Mouse (Mus musculus): ENCODE measurements at regions not wholly inside any gene's neighbourhood (a gene's known extent, or its start where the extent isn't known, plus 50 kb on each side); places are given as distances from the start of the nearest gene placed in this dataset.

DNA sequence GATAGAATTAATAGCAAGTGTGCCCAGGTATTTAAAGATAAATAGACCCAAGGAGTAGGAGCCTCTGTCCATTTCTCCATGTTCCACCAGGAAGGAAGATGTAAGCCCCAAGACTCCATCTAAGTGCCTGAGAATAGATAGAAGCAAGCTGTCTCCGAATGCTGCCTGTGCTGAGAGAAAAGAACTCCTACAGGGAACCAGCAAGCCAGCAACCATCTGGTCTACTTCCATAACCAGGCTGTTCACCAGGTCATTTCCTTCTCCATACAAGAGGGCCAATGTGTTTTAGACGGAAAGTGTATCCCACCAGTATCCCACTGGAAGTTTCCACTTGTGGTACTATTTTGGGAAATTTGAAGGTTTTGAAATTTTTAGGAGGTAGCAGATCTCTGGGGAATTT is 418.4 kb upstream of the Camk1g start:
- H3K4me1 ChIP-seq (ENCODE audit: control insufficient read depth), result no peaks in the 10 kb centered on the region
- no peaks in the 10 kb centered on the region for H3K36me3 ChIP-seq (ENCODE audit: control insufficient read depth)
- TF ChIP-seq GATA1 (IDR thresholded peaks at IDR 0.05; ENCODE audit: low read length) (no peak), TAL1 (IDR thresholded peaks at IDR 0.05; ENCODE audit: low read length) (no peak)
- no peaks in the 10 kb centered on the region for H3K9me3 ChIP-seq (ENCODE audit: control insufficient read depth, low read length)
- no peaks in the 10 kb centered on the region for H3K27me3 ChIP-seq (ENCODE audit: control insufficient read depth)
- no peak overlapping the region for H3K4me3 ChIP-seq (replicated peaks)

DNA sequence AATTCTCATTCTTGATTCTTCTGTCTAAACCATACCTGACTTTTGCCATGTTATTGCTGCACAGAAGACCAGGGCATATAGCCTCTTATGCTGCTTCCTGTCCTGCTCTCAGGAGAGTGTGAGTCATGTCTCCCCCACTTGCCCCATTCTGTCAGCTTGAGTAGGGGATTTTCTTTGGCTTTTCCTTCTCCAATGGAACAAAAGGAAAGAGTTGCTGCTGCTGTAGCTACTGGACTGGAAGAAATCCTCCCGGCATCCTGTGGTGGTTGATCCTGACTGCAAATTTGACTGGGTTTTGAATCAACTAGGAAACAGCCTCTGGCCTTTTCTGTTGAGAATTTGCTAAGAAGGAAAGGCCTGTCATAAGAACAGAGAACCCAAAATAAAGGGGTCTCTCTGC is 417.3 kb upstream of the Camk1g start:
- no peaks in the 10 kb centered on the region for H3K9me3 ChIP-seq (ENCODE audit: control insufficient read depth, low read length)
- no peak overlapping the region for H3K4me3 ChIP-seq (replicated peaks)
- no peaks in the 10 kb centered on the region for H3K27me3 ChIP-seq (ENCODE audit: control insufficient read depth)
- H3K4me1 ChIP-seq (ENCODE audit: control insufficient read depth), result no peaks in the 10 kb centered on the region
- no peaks in the 10 kb centered on the region for H3K36me3 ChIP-seq (ENCODE audit: control insufficient read depth)
- TF ChIP-seq TAL1 (IDR thresholded peaks at IDR 0.05; ENCODE audit: low read length), result no peak
- no peak for TF ChIP-seq GATA1 (IDR thresholded peaks at IDR 0.05; ENCODE audit: low read length)

DNA sequence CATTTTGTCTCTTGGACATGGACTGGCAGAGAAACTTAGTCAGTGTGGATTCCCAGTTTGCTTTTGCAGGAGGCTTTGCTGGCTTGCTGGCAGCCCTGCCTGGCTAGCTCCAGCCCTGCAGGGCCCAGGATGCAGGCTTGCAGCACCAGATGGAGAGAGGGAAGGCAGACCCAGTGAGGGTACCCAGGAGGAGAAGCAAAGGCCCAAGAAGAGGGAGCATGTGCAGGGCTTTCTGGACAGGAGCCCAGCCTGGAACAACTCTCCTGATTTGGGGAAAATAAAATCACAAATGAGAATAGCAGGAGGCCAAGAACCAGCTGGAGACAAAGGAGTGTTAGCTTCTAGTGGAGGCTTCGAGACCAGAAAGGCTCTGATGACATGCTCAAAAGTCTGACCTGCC is 414.9 kb upstream of the Camk1g start:
- H3K9me3 ChIP-seq (ENCODE audit: control insufficient read depth, low read length), result no peaks in the 10 kb centered on the region
- H3K4me1 ChIP-seq (ENCODE audit: control insufficient read depth), result no peaks in the 10 kb centered on the region
- H3K4me3 ChIP-seq (replicated peaks), result no peak overlapping the region
- no peaks in the 10 kb centered on the region for H3K36me3 ChIP-seq (ENCODE audit: control insufficient read depth)
- TF ChIP-seq TAL1 (IDR thresholded peaks at IDR 0.05; ENCODE audit: low read length) (no peak), GATA1 (IDR thresholded peaks at IDR 0.05; ENCODE audit: low read length) (no peak)
- H3K27me3 ChIP-seq (ENCODE audit: control insufficient read depth), result no peaks in the 10 kb centered on the region

DNA sequence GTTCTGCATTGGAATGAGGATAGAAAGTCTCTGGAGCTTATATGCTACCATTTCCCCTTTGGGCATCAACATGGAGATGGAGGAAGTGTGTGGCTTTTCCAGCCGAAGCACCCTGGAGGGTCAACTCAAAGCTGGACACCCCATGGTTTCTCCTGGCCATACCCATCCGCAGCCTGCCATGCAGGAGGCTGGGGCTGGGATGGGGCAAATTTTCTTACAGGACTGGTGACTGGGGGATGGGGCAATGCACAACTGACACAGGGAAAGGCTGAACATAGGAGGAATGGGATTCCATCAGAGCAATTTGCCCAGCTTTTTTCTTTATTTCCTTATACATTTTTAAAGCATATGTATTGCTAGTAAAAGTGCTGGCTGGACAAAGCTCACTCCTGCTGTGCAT is 414.4 kb upstream of the Camk1g start:
- H3K36me3 ChIP-seq (ENCODE audit: control insufficient read depth), result no peaks in the 10 kb centered on the region
- H3K4me3 ChIP-seq (replicated peaks), result no peak overlapping the region
- no peaks in the 10 kb centered on the region for H3K27me3 ChIP-seq (ENCODE audit: control insufficient read depth)
- no peaks in the 10 kb centered on the region for H3K4me1 ChIP-seq (ENCODE audit: control insufficient read depth)
- H3K9me3 ChIP-seq (ENCODE audit: control insufficient read depth, low read length), result no peaks in the 10 kb centered on the region
- no peak for TF ChIP-seq TAL1 (IDR thresholded peaks at IDR 0.05; ENCODE audit: low read length)
- no peak for TF ChIP-seq GATA1 (IDR thresholded peaks at IDR 0.05; ENCODE audit: low read length)

DNA sequence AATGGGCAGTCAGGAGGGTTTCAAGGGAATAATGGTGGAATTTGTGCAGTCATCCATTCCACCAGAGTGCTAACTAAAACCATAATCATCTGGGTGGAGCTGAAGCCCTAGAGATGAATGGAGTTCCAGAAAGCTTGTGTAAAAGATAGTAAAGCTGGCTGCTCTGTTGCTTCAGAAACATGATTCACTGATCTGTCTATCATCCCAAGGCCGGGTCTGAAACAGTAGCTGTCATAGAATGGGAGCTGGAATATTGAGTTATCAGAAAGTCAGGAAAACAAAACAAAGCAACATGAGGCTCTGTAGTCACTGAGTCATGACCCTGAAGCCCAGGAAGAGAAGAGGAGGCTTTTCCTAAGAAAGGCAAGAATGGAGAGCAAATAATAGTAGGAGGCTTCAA is 408.1 kb upstream of the Camk1g start:
- H3K4me1 ChIP-seq (ENCODE audit: control insufficient read depth), result no peaks in the 10 kb centered on the region
- TF ChIP-seq GATA1 (IDR thresholded peaks at IDR 0.05; ENCODE audit: low read length), result no peak
- no peak for TF ChIP-seq TAL1 (IDR thresholded peaks at IDR 0.05; ENCODE audit: low read length)
- no peaks in the 10 kb centered on the region for H3K36me3 ChIP-seq (ENCODE audit: control insufficient read depth)
- no peak overlapping the region for H3K4me3 ChIP-seq (replicated peaks)
- no peaks in the 10 kb centered on the region for H3K9me3 ChIP-seq (ENCODE audit: control insufficient read depth, low read length)
- H3K27me3 ChIP-seq (ENCODE audit: control insufficient read depth), result no peaks in the 10 kb centered on the region

DNA sequence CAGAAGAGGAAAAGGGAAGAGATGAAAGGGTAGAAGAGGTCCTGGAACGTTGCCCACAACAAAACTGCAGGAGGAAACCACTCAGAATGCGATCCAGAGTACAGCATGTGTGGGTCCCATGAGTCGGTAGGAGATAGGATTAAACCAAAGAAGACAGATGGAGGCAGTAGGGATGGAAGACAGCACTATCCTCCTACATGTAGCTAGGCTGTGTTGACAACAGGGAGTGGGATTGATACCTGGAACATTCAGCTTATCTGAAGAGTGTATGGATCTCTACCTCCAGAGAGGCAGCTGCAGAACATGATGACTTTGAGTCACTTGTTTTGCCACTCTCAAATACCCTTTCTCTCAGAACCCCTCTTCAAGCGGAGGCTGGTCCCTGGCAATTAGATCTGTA is 399.4 kb upstream of the Camk1g start:
- TF ChIP-seq TAL1 (IDR thresholded peaks at IDR 0.05; ENCODE audit: low read length) (no peak), GATA1 (IDR thresholded peaks at IDR 0.05; ENCODE audit: low read length) (no peak)
- H3K9me3 ChIP-seq (ENCODE audit: control insufficient read depth, low read length), result no peaks in the 10 kb centered on the region
- no peaks in the 10 kb centered on the region for H3K27me3 ChIP-seq (ENCODE audit: control insufficient read depth)

DNA sequence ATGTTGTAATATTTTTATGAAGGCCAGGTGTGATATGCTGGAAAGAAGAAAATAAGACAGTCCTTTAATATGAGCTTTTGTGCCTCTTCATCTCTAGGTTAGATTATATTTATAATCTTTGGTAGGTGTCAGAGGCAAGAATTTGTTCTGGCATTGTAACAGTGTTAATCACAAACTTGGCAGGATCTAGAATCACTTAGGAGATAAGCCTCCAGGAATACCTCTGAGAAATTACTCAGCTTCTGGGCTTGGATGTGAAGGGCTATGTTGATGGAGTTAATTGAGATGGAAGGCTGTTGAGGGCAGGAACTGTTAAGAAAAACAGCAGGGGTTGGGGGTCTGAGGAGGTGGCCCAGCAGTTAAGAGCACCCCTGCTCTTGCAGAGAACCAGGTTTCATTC is 394.0 kb upstream of the Camk1g start:
- no peak overlapping the region for H3K4me3 ChIP-seq (replicated peaks)

More for the DNA sequence above, 399.4 kb upstream of the Camk1g start:
- Histone ChIP-seq H3K4me3 (replicated peaks) (no peak overlapping the region), H3K36me3 (ENCODE audit: control insufficient read depth) (no peaks in the 10 kb centered on the region), H3K4me1 (ENCODE audit: control insufficient read depth) (no peaks in the 10 kb centered on the region)

DNA sequence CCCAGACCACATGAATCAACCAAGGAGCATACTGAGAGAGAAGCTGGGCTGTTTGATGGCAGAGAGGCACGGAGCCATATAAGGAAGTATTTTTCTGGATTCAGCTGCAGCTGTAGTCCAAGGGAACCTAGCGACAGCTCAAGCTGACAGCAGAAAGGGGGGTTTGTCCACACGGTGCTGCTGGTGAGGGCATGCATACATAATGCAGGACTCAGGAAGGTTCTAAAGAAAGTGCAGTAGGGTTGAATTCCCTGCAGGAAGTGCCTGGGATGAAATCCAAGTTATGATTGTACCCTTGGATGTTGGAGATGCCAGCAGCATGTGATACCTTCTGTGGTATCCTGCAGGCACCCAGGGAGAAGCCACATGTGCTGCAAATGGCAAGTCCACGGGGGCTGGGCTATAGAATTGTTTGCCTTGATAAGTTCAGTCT is 381.7 kb upstream of the Camk1g start:
- Histone ChIP-seq H3K27me3 (ENCODE audit: control insufficient read depth) (no peaks in the 10 kb centered on the region), H3K36me3 (ENCODE audit: control insufficient read depth) (no peaks in the 10 kb centered on the region), H3K4me1 (ENCODE audit: control insufficient read depth) (no peaks in the 10 kb centered on the region), H3K4me3 (replicated peaks) (no peak overlapping the region), H3K9me3 (ENCODE audit: control insufficient read depth, low read length) (0 out of 2 replicates have a peak, but pooled peaks cover 2% of the 10 kb centered on the region)
- TF ChIP-seq GATA1 (IDR thresholded peaks at IDR 0.05; ENCODE audit: low read length), result no peak
- TF ChIP-seq TAL1 (IDR thresholded peaks at IDR 0.05; ENCODE audit: low read length), result no peak

More for the DNA sequence above, 394.0 kb upstream of the Camk1g start:
- no peaks in the 10 kb centered on the region for H3K36me3 ChIP-seq (ENCODE audit: control insufficient read depth)
- no peaks in the 10 kb centered on the region for H3K9me3 ChIP-seq (ENCODE audit: control insufficient read depth, low read length)
- no peaks in the 10 kb centered on the region for H3K4me1 ChIP-seq (ENCODE audit: control insufficient read depth)
- no peaks in the 10 kb centered on the region for H3K27me3 ChIP-seq (ENCODE audit: control insufficient read depth)
- TF ChIP-seq TAL1 (IDR thresholded peaks at IDR 0.05; ENCODE audit: low read length) (no peak), GATA1 (IDR thresholded peaks at IDR 0.05; ENCODE audit: low read length) (no peak)

DNA sequence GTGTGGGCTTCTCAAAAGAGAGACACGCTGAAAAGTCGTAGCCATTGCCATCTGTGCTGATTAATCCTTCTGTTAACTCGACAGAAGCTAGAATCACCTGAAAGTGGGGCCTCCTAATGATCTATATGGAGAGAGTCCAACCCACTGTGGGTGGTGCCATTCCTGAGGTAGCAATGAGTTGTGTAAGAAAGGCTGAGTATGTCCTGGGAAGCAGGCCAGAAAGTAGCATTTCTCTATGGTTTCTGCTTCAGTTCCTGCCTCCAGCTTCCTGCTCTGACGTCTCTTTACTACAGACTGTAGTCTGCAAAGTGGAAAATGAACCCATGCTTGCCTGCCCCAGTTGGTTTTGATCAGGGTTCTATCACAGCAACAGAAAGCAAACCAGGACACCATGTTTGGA is 380.8 kb upstream of the Camk1g start:
- Histone ChIP-seq H3K9me3 (ENCODE audit: control insufficient read depth, low read length) (0 out of 2 replicates have a peak, but pooled peaks cover 2% of the 10 kb centered on the region), H3K27me3 (ENCODE audit: control insufficient read depth) (no peaks in the 10 kb centered on the region), H3K4me3 (replicated peaks) (no peak overlapping the region), H3K4me1 (ENCODE audit: control insufficient read depth) (no peaks in the 10 kb centered on the region), H3K36me3 (ENCODE audit: control insufficient read depth) (no peaks in the 10 kb centered on the region)
- TF ChIP-seq TAL1 (IDR thresholded peaks at IDR 0.05; ENCODE audit: low read length) (no peak), GATA1 (IDR thresholded peaks at IDR 0.05; ENCODE audit: low read length) (no peak)

DNA sequence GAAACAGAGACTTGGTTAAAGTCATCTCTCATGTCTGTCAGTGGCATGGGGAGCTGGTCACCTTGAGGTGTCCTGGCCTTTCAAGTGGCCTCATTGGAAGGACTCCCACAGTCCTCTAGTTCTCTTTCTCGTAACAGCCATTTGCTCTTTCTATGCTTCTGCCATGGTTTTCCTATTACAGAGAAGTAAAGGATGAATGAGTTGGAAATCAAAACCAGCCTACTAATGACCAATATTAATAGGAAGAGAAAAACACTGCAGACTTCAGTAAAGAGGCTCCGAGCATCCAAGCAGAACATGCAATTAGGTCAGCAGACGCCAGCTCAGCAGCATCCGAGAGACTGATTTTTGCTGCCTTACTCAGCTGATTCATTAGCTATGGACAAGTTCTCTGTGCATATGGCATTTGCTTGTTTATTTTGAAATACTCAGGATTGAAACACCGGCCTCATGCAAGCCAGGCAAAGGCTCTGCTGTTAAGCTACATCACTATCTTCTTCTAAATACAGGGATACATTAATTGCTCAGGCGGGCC is 377.4 kb upstream of the Camk1g start:
- no peak overlapping the region for H3K4me3 ChIP-seq (replicated peaks)
- no peaks in the 10 kb centered on the region for H3K27me3 ChIP-seq (ENCODE audit: control insufficient read depth)
- H3K4me1 ChIP-seq (ENCODE audit: control insufficient read depth), result no peaks in the 10 kb centered on the region
- no peaks in the 10 kb centered on the region for H3K36me3 ChIP-seq (ENCODE audit: control insufficient read depth)
- 0 out of 2 replicates have a peak, but pooled peaks cover 2% of the 10 kb centered on the region for H3K9me3 ChIP-seq (ENCODE audit: control insufficient read depth, low read length)
- TF ChIP-seq TAL1 (IDR thresholded peaks at IDR 0.05; ENCODE audit: low read length), result no peak
- no peak for TF ChIP-seq GATA1 (IDR thresholded peaks at IDR 0.05; ENCODE audit: low read length)
